Comparison of ENCODE assay signal across 12 mouse cellular contexts in the genomic region with DNA sequence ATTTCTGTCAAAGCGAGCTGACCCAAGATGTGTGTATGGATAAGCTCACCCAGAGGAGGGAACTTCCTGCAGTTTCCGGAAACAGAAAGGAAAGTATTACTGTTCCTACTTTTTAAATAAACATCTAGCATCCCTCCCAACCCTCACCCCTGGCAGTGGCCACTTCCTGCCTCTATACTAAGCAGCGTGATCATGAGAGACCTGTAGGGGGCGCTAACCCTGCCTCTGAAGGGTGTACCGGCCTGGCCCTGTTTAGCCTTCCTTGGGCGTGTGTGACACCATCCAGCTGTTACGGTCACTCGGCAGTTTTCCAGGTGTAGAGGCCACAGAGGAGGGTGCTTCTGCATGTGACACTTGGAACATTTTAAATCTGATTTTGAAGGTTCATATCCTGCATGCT.
DNase-seq lines count a peak whose midpoint lies in the region; ATAC-seq and TF ChIP-seq lines count a peak whose summit lies in the region.
"Had no signal": no experiment of that assay in that cellular context is flagged by ENCODE, and none has a peak within 500 bp of the region (broad histone marks: within the 10 kb centered on the region; RNA-seq: fewer than 3 reads in every experiment).

No protein-coding gene starts in this region.

- WGBS in kidney, embryonic 14.5 days, result 57% methylated on average over 8 of the region's 8 CpGs
- WGBS in kidney, adult 2 months, result 46% methylated on average over 8 of the region's 8 CpGs
- WGBS in lung, postnatal 0 days, result 43% methylated on average over 8 of the region's 8 CpGs

- TF ChIP-seq EP300 in lung, postnatal 0 days (IDR thresholded peaks at IDR 0.05), result peak; percentile 20; the same call in 1 of the 2 replicates

- H3K4me2 ChIP-seq in kidney, embryonic 14.5 days (replicated peaks; ENCODE audit: low read depth, low read length), result no peak overlapping the region
- H3K4me2 ChIP-seq in lung, postnatal 0 days (replicated peaks; ENCODE audit: low read depth, low read length), result no peak overlapping the region

- H3K27ac ChIP-seq in kidney, embryonic 14.5 days (ENCODE audit: low read depth, low read length), result no peak overlapping the region
- H3K27ac ChIP-seq in kidney, adult 2 months (ENCODE audit: insufficient read depth, low read depth, low read length), result no peak overlapping the region
- H3K27ac ChIP-seq in testis, adult 2 months (ENCODE audit: control insufficient read depth, insufficient read depth, low read depth, low read length), result no peak overlapping the region
- H3K27ac ChIP-seq in lung, postnatal 0 days (ENCODE audit: low read length), result no peak overlapping the region
- H3K27ac ChIP-seq: macrophage had no signal

- peak; percentile 40; the same call in 1 of the 2 replicates for ATAC-seq in kidney, embryonic 14.5 days (ENCODE audit: low FRiP score, low TSS enrichment)
- ATAC-seq in lung, postnatal 0 days, result peak; percentile 66

- H3K36me3 ChIP-seq in kidney, embryonic 14.5 days (ENCODE audit: control insufficient read depth, insufficient read depth, low read length), result no peaks in the 10 kb centered on the region
- no peaks in the 10 kb centered on the region for H3K36me3 ChIP-seq in kidney, adult 2 months (ENCODE audit: control insufficient read depth, insufficient read depth, low read length)
- H3K36me3 ChIP-seq in testis, adult 2 months (ENCODE audit: control insufficient read depth, insufficient read depth, low read length), result no peaks in the 10 kb centered on the region
- H3K36me3 ChIP-seq in lung, postnatal 0 days (ENCODE audit: insufficient read depth, low read length), result no peaks in the 10 kb centered on the region
- H3K36me3 ChIP-seq: G1E had no signal

- no peaks in the 10 kb centered on the region for H3K4me1 ChIP-seq in kidney, embryonic 14.5 days (ENCODE audit: control insufficient read depth, insufficient read depth, low read length)
- H3K4me1 ChIP-seq in kidney, adult 2 months (ENCODE audit: control insufficient read depth, insufficient read depth, low read length), result no peaks in the 10 kb centered on the region
- no peaks in the 10 kb centered on the region; the same call in 1 of the 2 replicates for H3K4me1 ChIP-seq in testis, adult 2 months (ENCODE audit: control insufficient read depth, insufficient read depth, low read length)
- H3K4me1 ChIP-seq in lung, postnatal 0 days (ENCODE audit: insufficient read depth, low read depth, low read length), result no peaks in the 10 kb centered on the region

- H3K27me3 ChIP-seq in kidney, embryonic 14.5 days (ENCODE audit: control insufficient read depth, insufficient read depth, low read length), result no peaks in the 10 kb centered on the region
- no peaks in the 10 kb centered on the region for H3K27me3 ChIP-seq in kidney, adult 2 months (replicated peaks; ENCODE audit: control insufficient read depth, insufficient read depth, low read length)
- H3K27me3 ChIP-seq in testis, adult 2 months (ENCODE audit: control insufficient read depth, insufficient read depth, low read length), result no peaks in the 10 kb centered on the region
- H3K27me3 ChIP-seq in lung, postnatal 0 days (replicated peaks; ENCODE audit: insufficient read depth, low read length), result no peaks in the 10 kb centered on the region

- no peak overlapping the region for H3K4me3 ChIP-seq in kidney, embryonic 14.5 days (ENCODE audit: low read length)
- H3K4me3 ChIP-seq in kidney, adult 2 months (ENCODE audit: insufficient read depth, low read depth, low read length), result no peak overlapping the region
- H3K4me3 ChIP-seq in testis, adult 2 months (ENCODE audit: control insufficient read depth, low read depth, low read length), result no peak overlapping the region
- H3K4me3 ChIP-seq in lung, postnatal 0 days (ENCODE audit: low read depth, low read length), result no peak overlapping the region

- no peaks in the 10 kb centered on the region for H3K9me3 ChIP-seq in kidney, embryonic 14.5 days (ENCODE audit: control insufficient read depth, low read length)
- H3K9me3 ChIP-seq in lung, postnatal 0 days (ENCODE audit: low read length), result no peaks in the 10 kb centered on the region

- no peak for TF ChIP-seq CTCF in kidney, adult 2 months (conservative IDR thresholded peaks at IDR 0.05; ENCODE audit: insufficient read depth, insufficient read length, low read depth, low read length)
- TF ChIP-seq CTCF in testis, adult 2 months (IDR thresholded peaks at IDR 0.05; ENCODE audit: control insufficient read depth, insufficient read depth, insufficient replicate concordance, low read depth, low read length), result peak; percentile 64; the same call in 1 of the 2 replicates
- peak; percentile 56 for TF ChIP-seq CTCF in lung, postnatal 0 days (IDR thresholded peaks at IDR 0.05)

- DNase-seq in kidney, adult 2 months, result no peak
- DNase-seq in testis, postnatal 14 days (ENCODE audit: low spot score), result no peak
- DNase-seq in lung, postnatal 0 days (ENCODE audit: low spot score), result peak; percentile 15
- DNase-seq in urinary bladder, postnatal 10 days (ENCODE audit: low spot score), result no peak
- DNase-seq in gastrocnemius, adult 18-20 months (ENCODE audit: low spot score), result no peak
- DNase-seq: gastrocnemius, postnatal 14 days; kidney, adult 9 months; thymus, postnatal 14 days had no signal

- no peak for TF ChIP-seq POLR2A in kidney, adult 2 months (IDR thresholded peaks at IDR 0.05; ENCODE audit: low read depth, low read length)
- TF ChIP-seq POLR2A in testis, adult 2 months (IDR thresholded peaks at IDR 0.05; ENCODE audit: control insufficient read depth, low read depth, low read length), result no peak

- H3K9ac ChIP-seq in kidney, embryonic 14.5 days (ENCODE audit: low read depth, low read length), result no peak overlapping the region
- H3K9ac ChIP-seq in lung, postnatal 0 days (replicated peaks; ENCODE audit: low read depth), result no peak overlapping the region
